Mouse (Mus musculus) myocyte (in vitro differentiated cells): ENCODE measurements at regions not wholly inside any gene's neighbourhood (a gene's known extent, or its start where the extent isn't known, plus 50 kb on each side); places are given as distances from the start of the nearest gene placed in this dataset.
A peak's percentile ranks its signal among the peaks of the same experiment; 100 is the strongest.

ENCODE experiments used
- H3K27me3 ChIP-seq: one replicate; pipeline ENCODE4 v1.6.1; 2011; ENCODE audit not compliant: control insufficient read depth, insufficient read depth, insufficient read length
- H3K36me3 ChIP-seq: one replicate; pipeline ENCODE4 v1.6.1; 2011; ENCODE audit not compliant: control insufficient read depth, insufficient read depth
- H3K4me2 ChIP-seq: one replicate; pipeline ENCODE4 v1.6.1; 2011; ENCODE audit warnings: low read depth, control low read depth
- H3K4me3 ChIP-seq: one replicate; pipeline ENCODE4 v1.5.1; 2011; ENCODE audit warnings: mild to moderate bottlenecking, control low read depth, moderate library complexity
- H3K79me2 ChIP-seq: one replicate; pipeline ENCODE4 v1.6.1; 2011; ENCODE audit not compliant: control insufficient read depth, insufficient read depth
- H3ac ChIP-seq: one replicate; pipeline ENCODE4 v1.6.1; 2011; ENCODE audit not compliant: control insufficient read depth, insufficient read length
- CEBPB ChIP-seq: IDR thresholded peaks from 2 replicates; pipeline ENCODE4 v1.6.1; 2011; ENCODE audit warnings: mild to moderate bottlenecking, moderate library complexity; ENCODE audit not compliant: poor library complexity, insufficient read depth, severe bottlenecking
- E2F4 ChIP-seq: IDR thresholded peaks from one replicate; pipeline ENCODE4 v1.6.1; 2011; ENCODE audit warnings: mild to moderate bottlenecking, control low read depth, moderate library complexity; ENCODE audit not compliant: insufficient read depth
- MAX ChIP-seq: IDR thresholded peaks from one replicate; pipeline ENCODE4 v1.6.1; 2011; ENCODE audit warnings: low read depth, mild to moderate bottlenecking, control low read depth
- MYOD1 ChIP-seq, 3 experiments: IDR thresholded peaks; one replicate each; pipeline ENCODE4 v1.6.1; 2011; ENCODE audit warnings: control low read depth in 2 of 3, low read depth in 2 of 3, mild to moderate bottlenecking in 2 of 3, moderate library complexity in 1 of 3; ENCODE audit not compliant: insufficient read length in 2 of 3, control insufficient read depth in 1 of 3
- MYOG ChIP-seq, 3 experiments: IDR thresholded peaks; one replicate each; pipeline ENCODE4 v1.6.1; 2011; ENCODE audit warnings: control low read depth in 2 of 3, low read depth in 2 of 3, mild to moderate bottlenecking in 2 of 3; ENCODE audit not compliant: insufficient read length in 2 of 3, control insufficient read depth in 1 of 3, insufficient read depth in 1 of 3
- POLR2A ChIP-seq: IDR thresholded peaks from one replicate; pipeline ENCODE4 v1.6.1; 2011; ENCODE audit warnings: low read depth, mild to moderate bottlenecking, control low read depth, moderate library complexity; ENCODE audit not compliant: insufficient read length
- POLR2AphosphoS2 ChIP-seq: IDR thresholded peaks from one replicate; pipeline ENCODE4 v1.6.1; 2011; ENCODE audit warnings: low read depth, control low read depth; ENCODE audit not compliant: insufficient read length
- REST ChIP-seq: IDR thresholded peaks from one replicate; pipeline ENCODE4 v1.6.1; 2011; ENCODE audit warnings: mild to moderate bottlenecking, control low read depth, moderate library complexity; ENCODE audit not compliant: insufficient read depth, insufficient read length
- SRF ChIP-seq: IDR thresholded peaks from one replicate; pipeline ENCODE4 v1.6.1; 2011; ENCODE audit warnings: low read depth; ENCODE audit not compliant: control insufficient read depth, insufficient read length
- TCF12 ChIP-seq: IDR thresholded peaks from one replicate; pipeline ENCODE4 v1.6.1; 2011; ENCODE audit warnings: mild to moderate bottlenecking, control low read depth; ENCODE audit not compliant: poor library complexity, insufficient read depth, severe bottlenecking
- TCF3 ChIP-seq: IDR thresholded peaks from one replicate; pipeline ENCODE4 v1.6.1; 2011; ENCODE audit warnings: low read depth, control low read depth; ENCODE audit not compliant: insufficient read length
- USF1 ChIP-seq: IDR thresholded peaks from one replicate; pipeline ENCODE4 v1.6.1; 2011; ENCODE audit warnings: low read depth, mild to moderate bottlenecking, control low read depth, moderate library complexity

GRCm38 (mm10) chr1:90272830-90273628, 69.2 kb downstream of the Ackr3 start:
- Histone ChIP-seq H3K4me3 (no peak overlapping the region), H3K4me2 (peak overlapping the region; percentile 50), H3K36me3 (no peaks in the 10 kb centered on the region), H3K27me3 (no peaks in the 10 kb centered on the region), H3K79me2 (no peaks in the 10 kb centered on the region), H3ac (no peak overlapping the region)
- TF ChIP-seq POLR2AphosphoS2: no peak
- TF ChIP-seq TCF12: peak; percentile 13
- TF ChIP-seq SRF: peak; percentile 40
- TF ChIP-seq TCF3: no peak
- no peak for TF ChIP-seq E2F4
- TF ChIP-seq MYOD1 (IDR thresholded peaks at IDR 0.05; ENCODE audit: control insufficient read depth in 1 of 3, insufficient read length in 2 of 3, low read depth in 2 of 3): peak in 2 of 3 experiments; percentile 44 to 77
- TF ChIP-seq USF1: peak; percentile 69
- no peak for TF ChIP-seq POLR2A
- TF ChIP-seq MYOG (IDR thresholded peaks at IDR 0.05; ENCODE audit: control insufficient read depth in 1 of 3, insufficient read depth in 1 of 3, insufficient read length in 2 of 3, low read depth in 2 of 3): peak in 2 of 3 experiments; percentile 41 to 79
- TF ChIP-seq REST: no peak
- no peak for TF ChIP-seq CEBPB
- TF ChIP-seq MAX: no peak

DNA sequence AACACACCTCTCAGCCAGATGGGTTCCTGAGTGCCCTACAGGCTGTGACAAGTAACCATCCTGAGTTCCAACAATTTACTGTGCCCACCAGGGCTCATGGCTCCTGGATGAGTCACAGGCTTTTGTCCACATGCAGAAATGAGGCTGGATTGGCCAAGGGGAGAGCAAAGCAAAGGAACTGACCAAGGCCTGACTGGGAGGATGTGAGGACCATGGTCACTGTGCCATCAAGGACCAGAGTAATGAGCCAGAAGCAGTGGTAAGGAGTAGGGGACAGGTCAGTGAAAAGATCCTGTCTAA, 69.8 kb downstream of the Ackr3 start:
- Histone ChIP-seq H3K79me2 (no peaks in the 10 kb centered on the region), H3K36me3 (no peaks in the 10 kb centered on the region), H3K4me3 (no peak overlapping the region), H3K27me3 (no peaks in the 10 kb centered on the region), H3K4me2 (peak overlapping the region; percentile 50), H3ac (no peak overlapping the region)
- TF ChIP-seq USF1 (no peak), TCF12 (no peak), MYOD1 (IDR thresholded peaks at IDR 0.05; ENCODE audit: control insufficient read depth in 1 of 3, insufficient read length in 2 of 3, low read depth in 2 of 3) (no peak), REST (no peak), MYOG (IDR thresholded peaks at IDR 0.05; ENCODE audit: control insufficient read depth in 1 of 3, insufficient read depth in 1 of 3, insufficient read length in 2 of 3, low read depth in 2 of 3) (no peak), POLR2A (no peak), POLR2AphosphoS2 (no peak), CEBPB (no peak)

- H3K36me3 ChIP-seq: no peaks in the 10 kb centered on the region
- no peak overlapping the region for H3ac ChIP-seq
- no peaks in the 10 kb centered on the region for H3K27me3 ChIP-seq
- H3K4me3 ChIP-seq: no peak overlapping the region
- no peaks in the 10 kb centered on the region for H3K79me2 ChIP-seq
- TF ChIP-seq SRF: no peak
- no peak for TF ChIP-seq USF1
- no peak for TF ChIP-seq POLR2A
- TF ChIP-seq MYOG (IDR thresholded peaks at IDR 0.05; ENCODE audit: control insufficient read depth in 1 of 3, insufficient read depth in 1 of 3, insufficient read length in 2 of 3, low read depth in 2 of 3): no peak
- TF ChIP-seq POLR2AphosphoS2: no peak
- TF ChIP-seq CEBPB: no peak
- no peak for TF ChIP-seq REST
- TF ChIP-seq TCF12: no peak
- no peak for TF ChIP-seq MYOD1 (IDR thresholded peaks at IDR 0.05; ENCODE audit: control insufficient read depth in 1 of 3, insufficient read length in 2 of 3, low read depth in 2 of 3)
- no peak for TF ChIP-seq MAX
- no peak for TF ChIP-seq E2F4
- no peak for TF ChIP-seq TCF3
- no peak overlapping the region for H3K4me2 ChIP-seq
These were observed 71.3 kb downstream of the Ackr3 start for GRCm38 (mm10) chr1:90274968-90275651.

DNA sequence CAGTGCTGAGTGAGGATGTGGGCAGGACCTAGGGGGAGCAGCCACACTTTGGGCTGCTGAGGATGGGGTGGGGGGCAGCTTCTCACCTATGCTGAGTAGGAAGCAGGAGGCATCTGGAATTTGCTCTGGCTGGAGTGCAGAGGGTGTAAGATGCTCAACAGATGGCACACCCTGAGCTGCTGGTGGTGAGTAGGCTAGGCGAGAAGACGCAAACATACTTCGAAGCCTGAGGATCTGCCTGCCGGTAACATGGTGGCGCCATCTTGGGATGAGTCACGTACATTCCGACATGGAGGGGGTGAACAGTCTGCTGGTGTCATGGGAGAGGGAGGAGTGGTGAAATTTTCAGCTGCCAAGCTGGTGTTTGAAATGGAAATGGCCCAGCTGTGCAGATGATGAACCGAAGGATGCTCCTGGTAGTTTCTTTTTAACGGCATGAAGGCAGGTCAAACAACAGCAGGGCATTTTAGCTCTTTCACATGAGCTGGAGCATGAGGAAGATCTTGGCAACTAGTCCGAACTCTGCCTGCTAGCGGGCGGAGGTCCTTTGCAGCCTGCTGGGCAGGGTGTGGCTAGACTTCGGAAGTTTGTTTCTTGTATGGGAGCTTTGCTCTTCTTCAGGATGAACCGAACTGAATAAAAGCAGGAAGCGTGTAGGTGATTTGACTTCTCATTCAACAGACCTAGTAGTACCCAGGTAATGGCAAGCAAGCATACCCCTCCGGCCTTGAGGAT, 72.2 kb downstream of the Ackr3 start:
- no peak overlapping the region for H3K4me3 ChIP-seq
- H3ac ChIP-seq: no peak overlapping the region
- H3K27me3 ChIP-seq: no peaks in the 10 kb centered on the region
- TF ChIP-seq MAX: no peak
- TF ChIP-seq MYOD1 (IDR thresholded peaks at IDR 0.05; ENCODE audit: control insufficient read depth in 1 of 3, insufficient read length in 2 of 3, low read depth in 2 of 3): no peak
- TF ChIP-seq USF1: no peak
- no peak for TF ChIP-seq POLR2AphosphoS2
- no peak for TF ChIP-seq SRF
- TF ChIP-seq TCF12: no peak
- no peak for TF ChIP-seq REST
- no peak for TF ChIP-seq MYOG (IDR thresholded peaks at IDR 0.05; ENCODE audit: control insufficient read depth in 1 of 3, insufficient read depth in 1 of 3, insufficient read length in 2 of 3, low read depth in 2 of 3)
- no peak for TF ChIP-seq POLR2A
- no peak for TF ChIP-seq E2F4
- TF ChIP-seq CEBPB: no peak
- TF ChIP-seq TCF3: no peak
- H3K4me2 ChIP-seq: no peak overlapping the region
- no peaks in the 10 kb centered on the region for H3K79me2 ChIP-seq
- H3K36me3 ChIP-seq: no peaks in the 10 kb centered on the region
